ENCODE assay signal across 25 mouse cellular contexts in genomic region chr5:115580229-115581001, GRCm38 (mm10). TPM values are rescaled to one million over a fixed set of nuclear protein-coding genes. Genes with fewer than 3 reads are reported as not detected.
DNase-seq lines count a peak whose midpoint lies in the region; ATAC-seq and TF ChIP-seq lines count a peak whose summit lies in the region.
"Had no signal": no experiment of that assay in that cellular context is flagged by ENCODE, and none has a peak within 500 bp of the region (broad histone marks: within the 10 kb centered on the region; RNA-seq: fewer than 3 reads in every experiment).

No protein-coding gene starts in this region.

- WGBS in liver, embryonic 13.5 days (ENCODE audit: insufficient replicate concordance), result 86% methylated on average over 14 of the region's 14 CpGs
- 85% methylated on average over 14 of the region's 14 CpGs for WGBS in liver, embryonic 12.5 days (ENCODE audit: insufficient replicate concordance)

- no peak overlapping the region for H3K4me3 ChIP-seq in liver, embryonic 13.5 days (replicated peaks)
- H3K4me3 ChIP-seq in liver, embryonic 12.5 days, result no peak overlapping the region
- no peak overlapping the region for H3K4me3 ChIP-seq in ES-E14 (ENCODE audit: insufficient read depth in 1 of 2, low read depth in 1 of 2, low read length in 2 of 2, poor library complexity in 1 of 2, severe bottlenecking in 1 of 2)
- H3K4me3 ChIP-seq: forebrain, embryonic 10.5 days; forebrain, embryonic 13.5 days; heart, embryonic 13.5 days had no signal

- ATAC-seq in liver, embryonic 13.5 days (ENCODE audit: low read depth), result 0 out of 2 replicates have a peak, but pooled peaks have one; percentile 16
- no peak for ATAC-seq in liver, embryonic 12.5 days
- ATAC-seq in activated CD4-positive, CD25-positive, alpha-beta regulatory T cell, adult 4 months, result no peak
- ATAC-seq: forebrain, embryonic 13.5 days; forebrain, embryonic 16.5 days; hindbrain, postnatal 0 days; inflammation-experienced regulatory T-cells, adult 6 months; intestine, embryonic 16.5 days had no signal

- peaks cover 99% of the 10 kb centered on the region for H3K36me3 ChIP-seq in liver, embryonic 13.5 days
- peaks cover 100% of the 10 kb centered on the region for H3K36me3 ChIP-seq in liver, embryonic 12.5 days
- H3K36me3 ChIP-seq in ES-E14 (ENCODE audit: control insufficient read depth, insufficient read depth, low read length, poor library complexity, severe bottlenecking), result peaks cover 64% of the 10 kb centered on the region

- no peaks in the 10 kb centered on the region for H3K27me3 ChIP-seq in liver, embryonic 13.5 days
- H3K27me3 ChIP-seq in liver, embryonic 12.5 days (replicated peaks), result no peaks in the 10 kb centered on the region
- H3K27me3 ChIP-seq: CH12.LX; forebrain, embryonic 13.5 days; heart, embryonic 13.5 days had no signal

- DNase-seq in adrenal gland, adult 2 months, result peak; percentile 65
- DNase-seq in adrenal gland, postnatal 4 days (ENCODE audit: low spot score in 2 of 2), result no peak
- DNase-seq in liver, embryonic 13.5 days, result no peak
- DNase-seq in ES-E14 (ENCODE audit: low read depth, low spot score), result no peak
- peak; percentile 55 to 65 for DNase-seq in adrenal gland, postnatal 36 days
- DNase-seq in left cerebral cortex, adult 11 months (ENCODE audit: low spot score), result no peak
- DNase-seq: B cell, adult 2 months; cerebellum, adult 9-10 months; cerebellum, postnatal 14 days; gastrocnemius, postnatal 25 days; heart, adult 18-20 months; heart, postnatal 14 days; heart, postnatal 4 days; kidney, adult 18-20 months had no signal

- in situ Hi-C loops in ES-E14 (cut with MboI; ENCODE audit: low sequenced_read_pairs in 2 of 2, unreplicated experiment in 2 of 2), result no loop called here

- no peak overlapping the region for H3K9ac ChIP-seq in liver, embryonic 13.5 days
- no peak overlapping the region for H3K9ac ChIP-seq in liver, embryonic 12.5 days
- peak overlapping the region; percentile 3; the same call in 1 of the 2 replicates for H3K9ac ChIP-seq in ES-E14 (ENCODE audit: insufficient read depth, low read depth, low read length, poor library complexity, severe bottlenecking)
- H3K9ac ChIP-seq: forebrain, embryonic 13.5 days; heart, embryonic 13.5 days; hindbrain, embryonic 14.5 days had no signal

- peaks cover 4% of the 10 kb centered on the region for H3K4me1 ChIP-seq in liver, embryonic 13.5 days (replicated peaks)
- no peaks in the 10 kb centered on the region for H3K4me1 ChIP-seq in liver, embryonic 12.5 days
- H3K4me1 ChIP-seq in ES-E14 (ENCODE audit: control insufficient read depth in 2 of 2, insufficient read depth in 2 of 2, low read length in 2 of 2, poor library complexity in 1 of 2), result peaks cover 0 to 5% of the 10 kb centered on the region in 2 experiments; a peak in 1 of 4 replicates
- H3K4me1 ChIP-seq: forebrain, embryonic 13.5 days; heart, embryonic 13.5 days had no signal

- no peak overlapping the region for H3K4me2 ChIP-seq in liver, embryonic 13.5 days
- no peak overlapping the region for H3K4me2 ChIP-seq in liver, embryonic 12.5 days
- H3K4me2 ChIP-seq: forebrain, embryonic 13.5 days; heart, embryonic 13.5 days; hindbrain, embryonic 14.5 days had no signal

- peaks cover 6% of the 10 kb centered on the region; the same call in 1 of the 2 replicates for H3K9me3 ChIP-seq in liver, embryonic 13.5 days (replicated peaks)
- H3K9me3 ChIP-seq in liver, embryonic 12.5 days (replicated peaks), result peaks cover 16% of the 10 kb centered on the region
- no peaks in the 10 kb centered on the region for H3K9me3 ChIP-seq in ES-E14 (ENCODE audit: control insufficient read depth, insufficient read depth, low read depth, low read length)

- H3K27ac ChIP-seq in liver, embryonic 13.5 days, result no peak overlapping the region
- H3K27ac ChIP-seq in liver, embryonic 12.5 days, result no peak overlapping the region
- H3K27ac ChIP-seq in ES-E14 (ENCODE audit: insufficient read depth, low read depth, low read length, poor library complexity, severe bottlenecking), result no peak overlapping the region
- H3K27ac ChIP-seq: forebrain, embryonic 10.5 days; forebrain, embryonic 13.5 days; heart, embryonic 13.5 days; hindbrain, embryonic 14.5 days; hindbrain, postnatal 0 days had no signal

TF ChIP-seq in ES-E14, 5 proteins besides CTCF, POLR2A, EP300 and RAD21:
- TF ChIP-seq ZC3H11A (IDR thresholded peaks at IDR 0.05; ENCODE audit: borderline replicate concordance, low read depth, low read length), result no peak
- no peak for TF ChIP-seq ZNF384 (IDR thresholded peaks at IDR 0.05; ENCODE audit: low read depth, low read length)
- no peak for TF ChIP-seq MAFK (IDR thresholded peaks at IDR 0.05; ENCODE audit: insufficient read depth, low read depth, low read length)
- TF ChIP-seq HCFC1 (IDR thresholded peaks at IDR 0.05; ENCODE audit: borderline replicate concordance, insufficient read depth, low read length), result no peak
- TF ChIP-seq CHD2 (IDR thresholded peaks at IDR 0.05; ENCODE audit: low read depth, low read length), result no peak

RNA-seq across cellular contexts. Expression of gene Gcn1l1, which starts 15.4 kb away (rescaled TPM):
- 10 to 100 TPM; 48.6 to 51.1 TPM for total RNA-seq in adrenal gland, adult 2 months (2021)
- polyA plus RNA-seq in adrenal gland, adult 2 months (2012; rRNA removed), result 41.2 and 49.4 TPM in 2 replicates
- total RNA-seq in adrenal gland, postnatal 4 days (2021), result 10 to 100 TPM; 83.5 to 87.5 TPM
- 18.7 and 19.3 TPM in 2 replicates for polyA plus RNA-seq in liver, embryonic 13.5 days (2015; fragmentation: Nextera tagmentation; extraction: Ambion mirVana)
- polyA plus RNA-seq in liver, embryonic 12.5 days (2016; fragmentation: Nextera tagmentation; extraction: Ambion mirVana), result 36.7 and 38.0 TPM in 2 replicates
- 112 and 163 TPM in 2 replicates for total RNA-seq in ES-E14 (2012; rRNA removed)
- total RNA-seq in adrenal gland, postnatal 36 days (2021), result 10 to 100 TPM; 53.9 to 69.5 TPM
- 10 to 100 TPM; 22.2 to 30.6 TPM for polyA plus RNA-seq in activated CD4-positive, CD25-positive, alpha-beta regulatory T cell, adult 4 months (2017; shearing (Covaris generic))

RNA-seq across cellular contexts. Expression of gene Rplp0, which starts 21.1 kb away (rescaled TPM):
- 100 to 1,000 TPM; 758 to 884 TPM for total RNA-seq in adrenal gland, adult 2 months (2021)
- polyA plus RNA-seq in adrenal gland, adult 2 months (2012; rRNA removed), result 1,163 and 1,198 TPM in 2 replicates
- 1,000 to 10,000 TPM; 1,094 to 1,122 TPM for total RNA-seq in adrenal gland, postnatal 4 days (2021)
- polyA plus RNA-seq in liver, embryonic 13.5 days (2015; fragmentation: Nextera tagmentation; extraction: Ambion mirVana), result 1,664 and 1,673 TPM in 2 replicates
- polyA plus RNA-seq in liver, embryonic 12.5 days (2016; fragmentation: Nextera tagmentation; extraction: Ambion mirVana), result 1,698 and 1,725 TPM in 2 replicates
- 2,284 and 2,327 TPM in 2 replicates for total RNA-seq in ES-E14 (2012; rRNA removed)
- 100 to 1,000 TPM; 829 to 906 TPM for total RNA-seq in adrenal gland, postnatal 36 days (2021)
- 1,000 to 10,000 TPM; 4,414 to 4,537 TPM for polyA plus RNA-seq in activated CD4-positive, CD25-positive, alpha-beta regulatory T cell, adult 4 months (2017; shearing (Covaris generic))

RNA-seq across cellular contexts. Expression of gene Rab35, which starts 51.3 kb away (rescaled TPM):
- 10 to 100 TPM; 64.2 to 66.2 TPM for total RNA-seq in adrenal gland, adult 2 months (2021)
- 65.8 and 73.8 TPM in 2 replicates for polyA plus RNA-seq in adrenal gland, adult 2 months (2012; rRNA removed)
- 10 to 100 TPM; 65.0 to 65.5 TPM for total RNA-seq in adrenal gland, postnatal 4 days (2021)
- 14.7 and 16.7 TPM in 2 replicates for polyA plus RNA-seq in liver, embryonic 13.5 days (2015; fragmentation: Nextera tagmentation; extraction: Ambion mirVana)
- 21.9 and 22.5 TPM in 2 replicates for polyA plus RNA-seq in liver, embryonic 12.5 days (2016; fragmentation: Nextera tagmentation; extraction: Ambion mirVana)
- 44.7 and 58.7 TPM in 2 replicates for total RNA-seq in ES-E14 (2012; rRNA removed)
- total RNA-seq in adrenal gland, postnatal 36 days (2021), result 10 to 100 TPM; 62.9 to 68.8 TPM
- 1 to 10 TPM; 8.0 to 8.5 TPM for polyA plus RNA-seq in activated CD4-positive, CD25-positive, alpha-beta regulatory T cell, adult 4 months (2017; shearing (Covaris generic))

Comparison
In these comparisons a context has a peak if more than half of its experiments do, and no peak if none do; other contexts are left out.
1. DNase-seq: peak in adrenal gland, adult 2 months (single experiment) and adrenal gland, postnatal 36 days (2 of 2); none in adrenal gland, postnatal 4 days (0 of 2), liver, embryonic 13.5 days (single experiment), ES-E14 (single experiment) and left cerebral cortex, adult 11 months (single experiment).